Mouse (Mus musculus) mature B cell (primary cell): Measurements from ENCODE around the gene Snx6.
"Not testable (repeated sequence)": the region's sequence is repeated elsewhere in the genome, so short reads cannot be mapped to it uniquely, and the experiment has no call there.

Source experiments
- in situ Hi-C: fragments of 300-500 bp; cut with MboI; formaldehyde crosslinking; loops from 2 replicates; pipeline ENCODE4 v1.14.3; 2019

Snx6 gene

GRCm38 (mm10) chr12:54709691-54710493, 85.6 kb downstream of the Snx6 start:
- in situ Hi-C loops, result not testable (repeated sequence)

- in situ Hi-C loops, result no loop called here
Observed at GRCm38 (mm10) chr12:54699394-54699793, 96.1 kb downstream of the Snx6 start.

- in situ Hi-C loops, result no loop called here
Observed at GRCm38 (mm10) chr12:54697791-54698250, 97.7 kb downstream of the Snx6 start.

- in situ Hi-C loops, result no loop called here
Observed at GRCm38 (mm10) chr12:54697003-54697597, 98.4 kb downstream of the Snx6 start.
